Mouse (Mus musculus): Measurements from ENCODE around the gene Synpo2. TPM values are rescaled to one million over a fixed set of nuclear protein-coding genes. Genes with fewer than 3 reads are reported as not detected.

The Synpo2 gene
- polyA plus RNA-seq, 1 experiment = 1.3 TPM

GRCm38 (mm10) chr3:123179041-123179440, 56.9 kb downstream of the Synpo2 start:
- DNase-seq (ENCODE audit: low read depth) = no peak
- TF ChIP-seq POLR2A (IDR thresholded peaks at IDR 0.05; ENCODE audit: borderline replicate concordance, extremely low read depth, insufficient read depth, insufficient read length, poor library complexity, severe bottlenecking) (no peak), CTCF (IDR thresholded peaks at IDR 0.05; ENCODE audit: borderline replicate concordance, extremely low read depth, insufficient read depth, insufficient read length) (no peak)

GRCm38 (mm10) chr3:123178420-123178819, 57.5 kb downstream of the Synpo2 start:
- DNase-seq (ENCODE audit: low read depth) = no peak
- TF ChIP-seq CTCF (IDR thresholded peaks at IDR 0.05; ENCODE audit: borderline replicate concordance, extremely low read depth, insufficient read depth, insufficient read length) (no peak), POLR2A (IDR thresholded peaks at IDR 0.05; ENCODE audit: borderline replicate concordance, extremely low read depth, insufficient read depth, insufficient read length, poor library complexity, severe bottlenecking) (no peak)

DNA sequence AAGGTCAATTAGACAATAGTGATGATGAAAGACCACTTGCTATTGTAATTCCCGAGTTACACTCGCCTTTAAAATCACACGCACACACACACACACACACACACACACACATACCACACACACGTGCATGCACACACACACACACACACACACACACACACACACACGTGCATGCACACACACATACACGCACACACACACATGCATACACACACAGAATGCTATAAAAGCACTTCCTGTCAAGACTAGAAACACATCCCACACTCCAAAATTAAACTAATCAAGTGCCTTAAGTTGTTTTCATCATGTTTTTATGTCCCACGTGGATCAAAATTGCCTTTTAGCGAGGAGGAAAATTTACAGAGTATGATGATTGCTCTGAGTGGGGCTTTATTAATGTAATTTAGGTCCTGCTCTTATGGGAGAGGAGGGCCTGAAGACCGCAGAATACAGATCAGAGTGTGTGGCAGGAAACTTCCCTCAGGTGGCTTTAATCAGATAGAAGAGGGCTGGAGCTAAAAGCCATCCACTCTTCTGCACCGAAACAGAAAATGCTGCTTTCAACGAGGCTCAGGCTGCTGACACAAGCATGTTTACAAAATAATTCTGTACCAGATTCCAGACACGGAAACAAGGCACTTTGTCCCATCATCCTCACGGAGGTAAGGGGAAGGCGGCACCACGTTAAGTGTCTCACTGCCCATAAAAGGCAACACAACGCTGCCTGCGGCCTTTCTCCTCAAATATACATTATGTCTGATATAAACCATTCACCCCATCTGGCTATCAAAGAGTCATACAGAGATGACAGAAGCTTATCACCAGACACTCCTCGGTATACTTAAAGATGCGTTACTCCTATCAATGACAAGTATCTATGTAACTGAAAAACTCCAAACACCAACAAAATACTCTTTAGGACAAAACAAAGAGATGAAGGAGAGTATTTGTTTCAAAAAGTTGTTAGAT, 59.3 kb downstream of the Synpo2 start:
- no peak for DNase-seq (ENCODE audit: low read depth)
- TF ChIP-seq POLR2A (IDR thresholded peaks at IDR 0.05; ENCODE audit: borderline replicate concordance, extremely low read depth, insufficient read depth, insufficient read length, poor library complexity, severe bottlenecking) = no peak
- no peak for TF ChIP-seq CTCF (IDR thresholded peaks at IDR 0.05; ENCODE audit: borderline replicate concordance, extremely low read depth, insufficient read depth, insufficient read length)

DNA sequence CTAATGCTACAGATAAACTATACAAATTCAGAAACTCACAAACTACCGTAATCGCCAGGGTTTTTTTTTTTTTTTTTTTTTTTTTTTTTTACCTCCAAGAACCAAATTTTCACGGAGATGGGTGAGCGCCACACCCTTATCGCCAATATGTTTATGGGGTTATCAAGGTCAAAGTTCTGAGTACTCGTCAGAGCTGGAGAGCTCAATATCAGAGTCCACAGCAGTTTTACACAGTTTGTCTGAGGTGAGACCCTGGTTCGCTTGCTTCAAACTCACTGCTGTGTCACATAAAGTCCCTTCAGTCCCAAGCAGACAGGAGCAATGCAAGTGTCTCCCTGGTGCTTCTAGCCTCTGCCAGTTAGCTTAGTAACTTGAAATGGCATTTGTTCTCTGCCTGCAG, 60.8 kb downstream of the Synpo2 start:
- no peak for DNase-seq (ENCODE audit: low read depth)
- TF ChIP-seq CTCF (IDR thresholded peaks at IDR 0.05; ENCODE audit: borderline replicate concordance, extremely low read depth, insufficient read depth, insufficient read length) = no peak
- TF ChIP-seq POLR2A (IDR thresholded peaks at IDR 0.05; ENCODE audit: borderline replicate concordance, extremely low read depth, insufficient read depth, insufficient read length, poor library complexity, severe bottlenecking) = no peak

DNA sequence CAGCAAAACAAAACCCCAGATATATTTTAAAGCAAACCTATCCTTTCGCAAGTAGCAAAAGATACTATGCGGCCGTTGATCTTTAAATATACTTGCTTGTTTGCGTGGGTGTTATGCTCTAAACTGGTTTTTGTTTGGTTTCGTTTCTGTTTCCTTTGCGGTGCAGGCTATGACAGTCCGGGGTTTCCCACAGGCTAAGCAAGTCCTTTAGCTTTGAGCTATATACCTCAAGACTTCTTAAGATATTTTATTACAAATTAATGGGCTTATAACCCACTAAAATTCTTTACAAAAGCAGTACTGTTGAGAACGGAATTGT, 61.6 kb downstream of the Synpo2 start:
- TF ChIP-seq POLR2A (IDR thresholded peaks at IDR 0.05; ENCODE audit: borderline replicate concordance, extremely low read depth, insufficient read depth, insufficient read length, poor library complexity, severe bottlenecking) (no peak), CTCF (IDR thresholded peaks at IDR 0.05; ENCODE audit: borderline replicate concordance, extremely low read depth, insufficient read depth, insufficient read length) (no peak)
- DNase-seq (ENCODE audit: low read depth) = no peak

DNA sequence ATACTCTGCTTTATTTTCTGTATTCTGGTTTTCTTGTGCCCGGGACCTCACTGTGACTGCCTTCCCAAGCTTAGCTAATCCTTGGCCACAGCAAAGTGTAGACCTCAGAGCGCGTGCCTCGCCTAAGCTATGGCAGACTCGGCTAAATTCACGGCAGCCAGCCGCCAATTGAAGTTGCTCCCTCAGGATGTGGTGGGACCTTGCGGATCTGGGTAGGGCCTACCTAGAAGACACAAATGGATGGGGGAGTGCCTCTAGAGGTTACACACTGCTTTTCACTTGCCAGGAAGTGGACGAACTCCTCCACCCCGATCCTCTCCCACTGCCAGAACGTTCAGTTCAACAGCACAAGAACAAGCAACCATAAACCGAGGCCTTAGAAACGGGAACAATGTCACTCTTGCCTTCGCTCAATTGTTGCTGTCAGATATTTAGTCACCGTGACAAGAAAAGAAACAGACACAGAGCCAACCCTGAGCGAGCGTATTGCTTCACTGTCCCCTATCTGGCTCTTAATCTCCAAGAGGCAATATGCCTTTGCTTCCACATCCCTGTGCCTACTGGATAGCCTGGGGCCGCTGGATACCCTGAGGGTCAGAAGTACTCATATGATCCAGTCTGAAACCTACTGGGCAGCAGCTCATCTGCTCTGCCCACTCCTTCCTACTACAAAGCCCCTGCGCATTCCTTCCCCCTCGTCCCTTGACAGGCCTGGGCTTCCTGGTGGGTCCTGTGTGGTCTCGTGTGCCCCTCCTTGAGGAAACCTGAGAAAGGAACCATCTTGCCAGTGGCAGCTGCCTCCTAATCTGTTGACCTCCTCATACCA, 62.2 kb downstream of the Synpo2 start:
- no peak for TF ChIP-seq POLR2A (IDR thresholded peaks at IDR 0.05; ENCODE audit: borderline replicate concordance, extremely low read depth, insufficient read depth, insufficient read length, poor library complexity, severe bottlenecking)
- TF ChIP-seq CTCF (IDR thresholded peaks at IDR 0.05; ENCODE audit: borderline replicate concordance, extremely low read depth, insufficient read depth, insufficient read length) = no peak

DNA sequence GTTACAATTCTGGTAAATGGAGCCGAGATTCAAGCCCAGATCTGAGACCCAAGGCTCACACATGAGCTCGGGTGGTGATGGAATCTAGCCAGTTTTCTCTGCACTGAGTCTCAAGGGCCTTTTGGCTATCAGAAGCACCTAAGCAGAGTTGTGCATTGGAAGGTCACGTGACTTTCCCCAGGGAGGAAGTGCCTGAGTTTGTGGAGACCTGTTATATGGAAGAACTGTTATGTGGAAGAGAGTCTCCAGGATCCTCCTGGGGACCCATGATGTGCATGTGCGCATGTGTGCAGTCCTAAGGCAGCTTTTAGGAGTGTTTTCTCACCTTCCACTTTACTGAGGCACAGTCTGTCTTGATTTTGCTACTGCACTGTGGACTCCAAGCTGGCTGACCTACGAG, 63.8 kb downstream of the Synpo2 start:
- DNase-seq (ENCODE audit: low read depth) = no peak
- no peak for TF ChIP-seq POLR2A (IDR thresholded peaks at IDR 0.05; ENCODE audit: borderline replicate concordance, extremely low read depth, insufficient read depth, insufficient read length, poor library complexity, severe bottlenecking)
- no peak for TF ChIP-seq CTCF (IDR thresholded peaks at IDR 0.05; ENCODE audit: borderline replicate concordance, extremely low read depth, insufficient read depth, insufficient read length)

More for the DNA sequence above, 62.2 kb downstream of the Synpo2 start:
- DNase-seq (ENCODE audit: low read depth) = no peak

DNA sequence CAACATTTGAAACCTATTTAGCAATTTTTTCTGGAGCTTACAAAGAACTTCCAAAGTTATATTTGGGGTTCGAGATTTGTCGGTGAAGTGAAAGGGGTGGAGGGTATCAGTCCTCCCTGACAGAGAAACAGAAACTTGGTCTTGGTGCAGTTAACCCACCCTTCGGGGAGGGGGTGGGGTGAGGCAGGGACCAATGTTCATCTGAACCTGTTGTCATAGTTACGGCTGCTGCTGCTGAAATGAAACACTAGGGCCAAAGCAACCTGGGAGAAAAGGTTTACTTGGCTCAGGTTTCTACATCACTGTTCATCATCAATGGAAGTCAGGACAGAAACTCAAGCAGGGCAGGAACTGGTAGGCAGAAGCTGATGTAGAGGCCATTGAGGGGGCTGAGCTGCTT, 66.6 kb downstream of the Synpo2 start:
- TF ChIP-seq POLR2A (IDR thresholded peaks at IDR 0.05; ENCODE audit: borderline replicate concordance, extremely low read depth, insufficient read depth, insufficient read length, poor library complexity, severe bottlenecking) (no peak), CTCF (IDR thresholded peaks at IDR 0.05; ENCODE audit: borderline replicate concordance, extremely low read depth, insufficient read depth, insufficient read length) (no peak)
- DNase-seq (ENCODE audit: low read depth) = no peak

DNA sequence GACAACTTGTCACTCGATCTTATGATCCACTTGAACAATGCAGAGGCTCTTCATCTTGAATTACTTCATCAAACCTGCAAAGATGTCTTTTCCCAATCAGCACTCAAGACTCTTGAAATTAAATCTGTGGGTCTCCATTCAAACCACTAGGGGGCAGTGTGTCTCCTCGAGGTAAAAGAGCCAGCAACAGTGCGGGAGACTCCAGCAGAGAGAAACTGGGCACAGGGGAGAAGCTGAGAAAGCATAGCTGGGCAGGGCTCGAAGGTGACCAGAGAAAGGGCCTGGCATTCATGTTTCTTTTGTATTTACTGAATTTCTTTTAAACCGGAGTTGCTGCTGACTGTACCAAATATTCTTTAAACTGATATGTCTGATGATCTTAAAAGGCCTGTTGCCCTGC, 67.1 kb downstream of the Synpo2 start:
- peak; percentile 85 for DNase-seq (ENCODE audit: low read depth)
- TF ChIP-seq CTCF (IDR thresholded peaks at IDR 0.05; ENCODE audit: borderline replicate concordance, extremely low read depth, insufficient read depth, insufficient read length) = peak; percentile 78
- no peak for TF ChIP-seq POLR2A (IDR thresholded peaks at IDR 0.05; ENCODE audit: borderline replicate concordance, extremely low read depth, insufficient read depth, insufficient read length, poor library complexity, severe bottlenecking)

DNA sequence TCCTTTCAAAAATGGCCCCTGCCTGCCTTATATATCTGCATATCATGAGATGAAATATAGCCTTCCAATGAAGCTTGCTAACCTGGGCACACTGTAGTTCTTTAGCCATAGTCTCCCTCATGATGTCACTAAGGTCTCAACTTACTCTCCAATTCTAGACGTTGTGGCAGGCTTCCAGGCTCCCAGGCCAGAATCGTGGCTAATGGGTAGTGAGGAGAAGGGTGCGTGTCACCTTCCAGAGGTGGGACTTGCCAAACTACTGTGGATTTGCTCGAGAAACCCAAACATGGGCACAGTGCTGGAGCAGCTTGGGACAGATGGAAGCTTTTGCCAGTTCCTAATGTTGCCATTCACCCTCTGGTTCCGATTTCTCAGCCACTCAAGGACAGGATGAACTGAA, 69.5 kb downstream of the Synpo2 start:
- no peak for TF ChIP-seq POLR2A (IDR thresholded peaks at IDR 0.05; ENCODE audit: borderline replicate concordance, extremely low read depth, insufficient read depth, insufficient read length, poor library complexity, severe bottlenecking)
- no peak for TF ChIP-seq CTCF (IDR thresholded peaks at IDR 0.05; ENCODE audit: borderline replicate concordance, extremely low read depth, insufficient read depth, insufficient read length)
- no peak for DNase-seq (ENCODE audit: low read depth)

GRCm38 (mm10) chr3:123164183-123164582, 71.8 kb downstream of the Synpo2 start:
- TF ChIP-seq CTCF (IDR thresholded peaks at IDR 0.05; ENCODE audit: borderline replicate concordance, extremely low read depth, insufficient read depth, insufficient read length) (no peak), POLR2A (IDR thresholded peaks at IDR 0.05; ENCODE audit: borderline replicate concordance, extremely low read depth, insufficient read depth, insufficient read length, poor library complexity, severe bottlenecking) (no peak)
- no peak for DNase-seq (ENCODE audit: low read depth)

All from brain, embryonic 14.5 days (tissue).